Mouse (Mus musculus) limb, embryonic 14.5 days (tissue): Measurements from ENCODE around the gene Sncg. TPM values are rescaled to one million over a fixed set of nuclear protein-coding genes. Genes with fewer than 3 reads are reported as not detected.

Experiments used
- ATAC-seq: fragments of 200-750 bp; cut with Nextera tagmentation; 2 replicates; pipeline ENCODE4 v1.8.0; 2017; ENCODE audit warnings: low read depth, moderate number of reproducible peaks, moderate TSS enrichment; ENCODE audit not compliant: low FRiP score
- DNase-seq: peaks from one replicate; pipeline ENCODE4 v3.0.0-alpha.2; 2015; ENCODE audit warnings: low spot score
- H3K27ac ChIP-seq: fragments of 300-500 bp; sonication (generic); replicated peaks from 2 replicates; pipeline ENCODE4 v1.5.1; 2014; ENCODE audit warnings: low read depth, mild to moderate bottlenecking, low read length, moderate library complexity, mixed read lengths
- H3K27me3 ChIP-seq: fragments of 300-500 bp; sonication (generic); 2 replicates; pipeline ENCODE4 v1.6.1; 2014; ENCODE audit warnings: low read length, mixed read lengths; ENCODE audit not compliant: control insufficient read depth, insufficient read depth
- H3K36me3 ChIP-seq: fragments of 300-500 bp; sonication (generic); 2 replicates; pipeline ENCODE4 v1.6.1; 2014; ENCODE audit warnings: mild to moderate bottlenecking, low read length, moderate library complexity, mixed read lengths; ENCODE audit not compliant: control insufficient read depth, insufficient read depth
- H3K4me1 ChIP-seq: fragments of 300-500 bp; sonication (generic); 2 replicates; pipeline ENCODE4 v1.6.1; 2014; ENCODE audit warnings: antibody characterized with exemption, low read length, mixed read lengths; ENCODE audit not compliant: control insufficient read depth, insufficient read depth
- H3K4me2 ChIP-seq: fragments of 300-500 bp; sonication (generic); replicated peaks from 2 replicates; pipeline ENCODE4 v1.6.1; 2014; ENCODE audit warnings: low read depth, mild to moderate bottlenecking, low read length, moderate library complexity; ENCODE audit not compliant: severe bottlenecking
- H3K4me3 ChIP-seq: fragments of 300-500 bp; sonication (generic); replicated peaks from 2 replicates; pipeline ENCODE4 v1.5.1; 2014; ENCODE audit warnings: low read length
- H3K9ac ChIP-seq: fragments of 300-500 bp; sonication (generic); 2 replicates; pipeline ENCODE4 v1.6.1; 2014; ENCODE audit warnings: mild to moderate bottlenecking, low read depth, low read length, moderate library complexity; ENCODE audit not compliant: severe bottlenecking
- H3K9me3 ChIP-seq: fragments of 300-500 bp; sonication (generic); 2 replicates; pipeline ENCODE4 v1.6.1; 2016; ENCODE audit warnings: low read length; ENCODE audit not compliant: control insufficient read depth
- POLR2A ChIP-seq: fragments of 200-500 bp; IDR thresholded peaks from 2 replicates; pipeline ENCODE4 v1.8.0; 2012; ENCODE audit warnings: inconsistent platforms, mild to moderate bottlenecking, moderate library complexity, borderline replicate concordance; ENCODE audit not compliant: insufficient read depth, insufficient read length; ENCODE audit errors: extremely low read depth
- WGBS: fragments of 180-500 bp; shearing (Covaris S2); extraction: QIAGEN DNeasy Blood & Tissue Kit; methylation state at CpG from one replicate; pipeline ENCODE4 v1.1.7; 2014; 5-methylcytosine and 5-hydroxymethylcytosine counted together
- polyA plus RNA-seq, 2 experiments: library from polyadenylated mRNA; depleted of rRNA in 1 of 2; stranded (reverse) in 1 of 2; unstranded in 1 of 2; fragments of >200 nt; fragmentation: Nextera tagmentation in 1 of 2; extraction: Ambion mirVana in 1 of 2; gene quantifications; 2 replicates each; pipeline versions ENCODE4 v1.2.1 to v1.2.3; 2012 to 2014

The Sncg gene
- polyA plus RNA-seq, 2 experiments = 3.6 to 3.8 TPM

DNA sequence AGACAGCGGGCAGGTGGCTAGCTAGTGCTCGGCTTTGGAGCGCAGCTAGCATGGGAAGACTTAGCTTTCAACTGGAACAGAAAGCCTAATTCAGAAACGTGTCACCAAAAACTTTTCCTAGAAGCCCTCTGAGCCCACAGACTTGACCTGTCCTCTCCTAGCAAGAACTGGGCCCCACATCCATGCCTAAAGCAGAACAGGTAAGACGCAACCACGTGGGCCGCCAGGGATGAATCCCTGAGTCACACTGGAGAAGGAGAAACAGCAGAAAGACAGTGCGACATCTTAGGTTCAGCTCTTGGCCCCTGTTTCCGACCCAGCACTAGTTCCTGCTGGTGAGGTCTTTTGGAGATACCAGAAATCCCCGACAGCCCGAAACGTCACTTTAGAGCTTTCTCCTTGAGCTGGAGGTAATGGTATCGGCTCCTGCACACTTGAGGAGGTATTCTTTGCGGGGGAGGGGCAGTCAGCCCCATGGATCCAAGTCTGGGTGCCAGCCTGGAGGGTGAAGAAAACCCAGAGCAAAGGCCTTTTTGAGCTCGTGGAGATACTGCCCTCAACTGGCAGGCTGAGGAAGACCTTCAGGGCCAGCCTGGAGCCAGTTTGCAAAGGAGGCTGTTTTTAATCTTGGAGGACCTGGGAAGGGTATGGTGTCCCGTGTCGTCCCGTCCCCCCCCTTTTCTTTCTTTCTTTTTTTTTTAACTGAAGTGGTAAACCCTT, 11.7 kb downstream of the Sncg start:
- Histone ChIP-seq H3K9ac (peak overlapping the region; percentile 51; the same call in 1 of the 2 replicates), H3K4me1 (peaks cover 3% of the 10 kb centered on the region; the same call in 1 of the 2 replicates), H3K36me3 (no peaks in the 10 kb centered on the region), H3K4me3 (peak overlapping the region; percentile 37), H3K27ac (no peak overlapping the region), H3K4me2 (peak overlapping the region; percentile 54), H3K27me3 (no peaks in the 10 kb centered on the region; the same call in 1 of the 2 replicates), H3K9me3 (no peaks in the 10 kb centered on the region)
- WGBS = 28% methylated on average over 18 of the region's 18 CpGs
- DNase-seq (peak; percentile 45), ATAC-seq (peak; percentile 55)
- no peak for TF ChIP-seq POLR2A

- no peak overlapping the region for H3K9ac ChIP-seq
- H3K27ac ChIP-seq = no peak overlapping the region
- no peaks in the 10 kb centered on the region; the same call in 1 of the 2 replicates for H3K27me3 ChIP-seq
- H3K36me3 ChIP-seq = no peaks in the 10 kb centered on the region
- DNase-seq (no peak), ATAC-seq (no peak)
- TF ChIP-seq POLR2A = no peak
- no peak overlapping the region for H3K4me2 ChIP-seq
- WGBS = 71% methylated on average over 4 of the region's 4 CpGs
- H3K9me3 ChIP-seq = no peaks in the 10 kb centered on the region
- H3K4me3 ChIP-seq = no peak overlapping the region
- H3K4me1 ChIP-seq = peaks cover 3% of the 10 kb centered on the region; the same call in 1 of the 2 replicates
Observed at GRCm38 (mm10) chr14:34362135-34362534, 12.5 kb downstream of the Sncg start.

DNA sequence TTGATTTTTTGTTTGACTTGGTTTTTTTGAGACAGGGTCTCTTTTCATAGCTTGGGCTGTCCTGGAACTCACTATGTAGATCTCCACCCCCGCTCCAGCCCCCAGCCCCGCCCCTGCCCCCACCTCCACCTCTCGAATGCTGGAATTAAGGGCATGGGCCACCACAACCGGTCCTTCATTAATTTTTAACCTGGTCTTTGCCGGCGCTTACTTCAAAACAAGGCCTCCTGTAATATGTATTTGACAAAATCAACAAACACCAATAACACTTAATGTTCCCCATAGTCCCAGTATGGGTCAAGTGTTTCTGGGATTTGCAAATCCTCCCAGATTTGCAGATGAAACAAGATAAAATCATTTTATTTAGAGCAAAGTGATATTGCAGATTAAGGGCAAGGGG, 14.3 kb downstream of the Sncg start:
- H3K9me3 ChIP-seq = no peaks in the 10 kb centered on the region
- TF ChIP-seq POLR2A = no peak
- ATAC-seq (no peak), DNase-seq (no peak)
- H3K4me2 ChIP-seq = no peak overlapping the region
- H3K9ac ChIP-seq = no peak overlapping the region
- no peak overlapping the region for H3K27ac ChIP-seq
- WGBS = 55% methylated on average over 6 of the region's 6 CpGs
- H3K4me1 ChIP-seq = peaks cover 3% of the 10 kb centered on the region; the same call in 1 of the 2 replicates
- no peak overlapping the region for H3K4me3 ChIP-seq
- H3K36me3 ChIP-seq = no peaks in the 10 kb centered on the region
- H3K27me3 ChIP-seq = no peaks in the 10 kb centered on the region; the same call in 1 of the 2 replicates

- Histone ChIP-seq H3K9me3 (no peaks in the 10 kb centered on the region), H3K27ac (no peak overlapping the region), H3K4me1 (peaks cover 3% of the 10 kb centered on the region; the same call in 1 of the 2 replicates), H3K9ac (no peak overlapping the region), H3K27me3 (no peaks in the 10 kb centered on the region; the same call in 1 of the 2 replicates), H3K4me2 (no peak overlapping the region), H3K36me3 (no peaks in the 10 kb centered on the region), H3K4me3 (no peak overlapping the region)
- ATAC-seq (no peak), DNase-seq (no peak)
- TF ChIP-seq POLR2A = no peak
- WGBS = 55% methylated on average over 5 of the region's 5 CpGs
Observed at GRCm38 (mm10) chr14:34359676-34360244, 14.8 kb downstream of the Sncg start.

DNA sequence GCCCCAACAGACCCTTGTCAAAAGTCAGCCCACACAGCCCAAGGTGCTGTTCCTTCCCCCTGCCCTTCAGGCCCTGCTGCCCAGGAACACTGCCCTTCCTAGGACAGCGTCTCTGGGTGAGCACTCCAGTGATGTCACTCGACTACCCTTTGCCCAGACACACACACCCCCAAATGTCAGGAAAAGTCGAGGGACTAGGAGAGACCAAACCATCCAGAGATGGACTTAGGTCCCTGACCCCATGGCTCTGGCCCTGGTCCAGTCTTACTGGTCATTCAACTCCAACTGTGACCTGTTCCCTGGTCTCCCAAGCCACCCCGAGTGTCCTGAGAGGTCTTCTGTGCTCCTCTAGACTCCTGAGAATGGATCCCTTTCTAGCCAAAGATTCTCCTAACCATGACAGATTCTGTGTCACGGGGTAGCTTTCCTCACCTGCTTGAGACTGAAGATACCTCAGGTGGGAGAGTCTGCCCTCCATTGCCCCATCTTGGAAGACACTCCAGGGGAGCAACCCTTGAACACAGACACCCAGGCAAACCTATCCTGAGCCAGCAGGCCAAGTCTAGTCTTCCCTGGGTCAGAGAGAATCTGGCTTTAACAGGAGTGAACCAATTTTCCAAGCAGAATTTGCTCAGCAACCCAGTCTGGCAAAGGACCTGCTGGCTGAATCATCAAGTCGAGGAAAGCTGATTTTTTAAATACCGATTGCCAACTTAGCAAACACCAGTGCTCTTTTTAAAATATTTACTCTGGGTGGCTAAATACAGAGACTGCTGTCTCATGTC, 16.7 kb downstream of the Sncg start:
- DNase-seq (no peak), ATAC-seq (no peak)
- H3K36me3 ChIP-seq = no peaks in the 10 kb centered on the region
- H3K4me1 ChIP-seq = no peaks in the 10 kb centered on the region
- no peak overlapping the region for H3K27ac ChIP-seq
- no peak overlapping the region for H3K4me3 ChIP-seq
- 76% methylated on average over 7 of the region's 7 CpGs for WGBS
- TF ChIP-seq POLR2A = no peak
- H3K4me2 ChIP-seq = no peak overlapping the region
- H3K9me3 ChIP-seq = no peaks in the 10 kb centered on the region
- H3K27me3 ChIP-seq = no peaks in the 10 kb centered on the region; the same call in 1 of the 2 replicates
- H3K9ac ChIP-seq = no peak overlapping the region
